Mouse (Mus musculus): ENCODE data around the gene Akr1e1. TPM values are rescaled to one million over a fixed set of nuclear protein-coding genes. Genes with fewer than 3 reads are reported as not detected.
A peak's percentile ranks its signal among the peaks of the same experiment; 100 is the strongest.
"Not testable (repeated sequence)": the region's sequence is repeated elsewhere in the genome, so short reads cannot be mapped to it uniquely, and the experiment has no call there.

The Akr1e1 gene
- total RNA-seq (2022), result 10 to 100 TPM; 19.4 to 21.2 (median 21.0) TPM

DNA sequence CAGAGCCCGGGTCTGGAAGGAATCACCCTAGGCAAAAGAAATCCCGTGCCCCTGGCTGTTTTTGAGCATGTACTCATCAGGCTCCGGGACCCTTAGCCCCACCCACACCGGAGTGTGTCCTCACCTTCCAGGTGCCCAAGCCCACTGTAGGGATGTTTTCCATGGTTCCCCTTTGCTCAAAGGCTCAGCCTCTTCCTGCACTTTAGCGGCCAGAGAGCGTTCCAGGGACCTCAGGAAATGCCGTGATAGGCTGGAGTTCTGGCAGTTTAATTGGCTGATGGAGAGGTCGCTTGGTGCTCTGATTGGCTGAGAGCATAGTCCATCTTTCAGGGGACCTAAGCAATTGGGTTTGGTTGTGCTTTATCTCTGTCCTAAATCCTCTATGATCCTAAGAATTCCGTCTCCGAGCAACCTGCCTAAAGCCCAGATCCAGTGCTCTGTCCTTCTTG, at the start of gene Akr1e1:
TSS of gene Akr1e1 (minus strand) at position 214 of the 449 bp plus-strand sequence.
- DNase-seq (ENCODE audit: low spot score), result peak; percentile 97

DNA sequence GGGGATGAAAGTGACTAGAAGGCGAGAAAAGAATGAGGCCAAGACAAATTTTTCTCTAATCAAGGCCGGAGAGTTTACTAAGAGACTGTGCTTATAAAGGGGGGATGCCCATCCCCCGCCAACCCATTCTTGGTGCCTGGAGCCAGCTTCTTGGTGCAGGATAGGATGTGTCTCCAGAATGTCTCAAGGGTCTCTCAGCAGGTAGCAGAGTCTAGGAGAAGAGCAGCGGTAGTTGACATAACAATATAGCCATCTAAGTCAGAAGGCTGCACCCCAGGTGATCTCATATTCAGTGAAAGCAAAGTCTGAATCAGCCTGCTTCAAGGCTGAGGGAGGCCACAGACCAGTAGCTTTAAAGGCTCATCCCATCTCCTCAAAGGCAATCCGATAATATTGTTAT, 49.4 kb upstream of the Akr1e1 start:
- DNase-seq (ENCODE audit: low spot score), result no peak

DNA sequence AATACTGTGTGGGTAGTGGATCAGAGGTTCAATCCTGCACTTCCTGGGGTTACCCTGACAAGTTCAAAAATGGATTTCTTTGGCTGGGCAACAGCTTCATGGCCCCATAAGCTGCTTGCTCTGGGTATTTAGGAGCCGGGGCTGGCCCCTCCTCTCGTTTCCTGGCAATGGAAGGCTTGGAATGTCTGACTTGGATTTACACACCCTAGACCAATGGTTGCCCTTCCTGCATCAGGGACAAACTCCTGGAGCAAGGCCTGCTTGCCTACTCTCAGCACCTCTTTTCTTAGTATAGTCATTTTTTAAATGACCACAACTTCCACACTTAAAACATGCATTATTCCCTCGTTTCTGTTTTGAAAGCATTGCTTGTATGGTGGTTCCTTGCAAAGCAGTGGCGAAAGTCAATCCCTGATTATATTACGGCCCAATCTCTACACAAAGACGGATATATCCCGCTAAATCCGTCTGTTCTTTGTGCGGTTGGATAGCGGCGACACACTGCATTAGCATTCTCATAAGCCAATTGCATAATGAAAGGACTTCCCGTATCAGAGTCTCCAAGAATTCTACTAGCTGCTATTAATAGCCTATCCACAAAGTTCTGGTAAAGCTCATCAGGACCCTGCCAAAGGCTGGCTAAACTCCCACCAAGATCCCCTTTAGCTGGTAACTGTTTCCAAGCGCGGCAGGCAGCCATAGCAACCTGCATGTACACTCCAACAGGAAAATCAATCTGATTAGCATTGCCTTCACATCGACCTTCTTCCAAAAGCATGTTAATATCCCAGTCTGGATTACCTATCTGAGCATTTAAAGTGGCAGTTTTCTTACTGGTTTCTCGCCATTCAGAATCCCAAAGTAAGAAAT, 47.5 kb upstream of the Akr1e1 start:
- no peak for DNase-seq (ENCODE audit: low spot score)

DNA sequence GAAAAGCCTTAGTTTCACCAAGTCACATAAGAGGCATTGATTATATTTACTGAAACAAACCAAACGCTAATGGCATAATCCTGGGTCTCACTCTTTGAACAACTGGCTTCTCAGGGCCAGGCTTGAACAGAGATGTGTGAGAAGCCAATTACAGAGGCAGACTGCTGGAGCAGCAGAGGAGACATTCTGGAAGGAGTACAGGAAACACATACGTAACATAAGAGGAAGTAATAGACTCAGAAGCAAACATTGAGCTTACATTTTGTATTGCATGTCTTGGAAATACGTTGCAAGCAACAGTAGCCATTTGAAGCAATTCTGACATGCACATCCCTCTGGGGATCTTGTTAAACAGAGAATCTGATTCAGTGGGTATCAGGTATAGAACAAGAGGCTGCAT, 41.2 kb upstream of the Akr1e1 start:
- DNase-seq (ENCODE audit: low spot score), result no peak

DNA sequence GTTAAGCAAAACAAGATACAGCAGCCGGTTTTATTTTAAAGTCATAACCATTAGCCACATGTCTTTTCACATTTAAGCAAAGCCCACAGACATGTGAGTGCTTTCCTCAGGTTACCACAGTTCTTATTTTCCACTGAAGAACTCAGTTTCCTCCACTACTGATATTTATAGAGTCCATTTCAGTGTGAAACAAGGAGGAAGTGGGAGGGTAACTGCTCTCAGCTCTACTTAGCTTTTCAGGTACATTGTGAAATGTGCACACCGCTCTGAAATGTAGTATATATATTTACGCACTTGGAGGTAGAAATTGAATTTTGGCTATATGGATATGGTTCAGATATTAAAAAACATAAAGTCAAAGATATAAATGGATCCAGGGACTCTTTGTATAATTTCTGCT, 36.3 kb upstream of the Akr1e1 start:
- DNase-seq (ENCODE audit: low spot score), result no peak

DNA sequence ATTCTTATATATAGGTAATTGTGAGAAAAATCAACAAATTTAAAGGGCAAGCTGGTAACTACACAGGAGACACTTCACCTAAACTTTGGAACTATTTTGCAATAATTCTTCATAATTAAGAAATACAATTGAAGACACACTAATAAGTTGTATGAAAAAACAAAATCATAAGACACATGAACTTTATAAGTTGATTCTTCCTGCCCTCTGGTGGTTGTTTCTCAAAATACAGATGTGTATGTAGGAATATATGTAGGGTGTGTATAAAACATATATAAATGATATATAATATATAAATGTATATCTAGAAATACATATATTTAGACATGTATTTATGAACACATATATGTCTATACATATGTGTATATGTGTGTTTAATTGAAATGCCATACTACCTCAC, 1.9 kb upstream of the Akr1e1 start:
- DNase-seq (ENCODE audit: low spot score), result no peak

DNA sequence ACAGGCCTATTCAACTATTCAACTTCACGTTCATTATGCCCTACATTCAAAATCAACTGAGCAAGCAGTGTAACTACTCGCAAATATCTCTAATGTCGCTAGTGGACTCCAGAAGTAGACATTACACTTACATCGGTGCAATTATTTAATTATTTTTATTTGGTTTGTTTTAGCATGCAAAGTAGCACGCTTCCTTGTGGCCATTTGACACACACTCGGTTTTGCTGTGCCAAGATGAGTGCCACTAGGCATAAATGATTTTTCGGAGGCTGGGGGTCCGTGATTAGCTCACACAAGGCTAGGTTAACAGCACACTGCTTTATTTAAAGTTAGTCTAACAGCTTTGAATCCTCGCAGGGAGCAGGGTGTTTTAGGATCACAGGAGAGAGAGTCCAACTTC, 444 bp downstream of the Akr1e1 start:
- no peak for DNase-seq (ENCODE audit: low spot score)

DNA sequence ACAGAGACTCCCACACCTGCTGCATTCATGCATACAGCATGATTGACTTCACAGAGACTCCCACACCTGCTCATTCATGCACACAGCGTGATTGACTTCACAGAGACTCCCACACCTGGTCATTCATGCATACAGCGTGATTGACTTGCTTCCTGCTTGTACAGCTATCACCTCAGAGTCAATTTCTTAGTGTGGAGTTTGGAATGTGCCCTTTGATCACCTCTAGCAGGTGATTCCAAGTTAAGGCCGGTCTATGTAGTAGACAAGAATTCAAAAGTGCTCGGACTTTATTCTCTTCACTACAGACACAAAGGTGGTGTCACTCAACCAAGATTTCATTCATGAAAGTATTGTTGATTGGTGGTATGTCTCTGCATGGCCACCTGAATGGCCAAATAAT, 2.2 kb downstream of the Akr1e1 start:
- no peak for DNase-seq (ENCODE audit: low spot score)

DNA sequence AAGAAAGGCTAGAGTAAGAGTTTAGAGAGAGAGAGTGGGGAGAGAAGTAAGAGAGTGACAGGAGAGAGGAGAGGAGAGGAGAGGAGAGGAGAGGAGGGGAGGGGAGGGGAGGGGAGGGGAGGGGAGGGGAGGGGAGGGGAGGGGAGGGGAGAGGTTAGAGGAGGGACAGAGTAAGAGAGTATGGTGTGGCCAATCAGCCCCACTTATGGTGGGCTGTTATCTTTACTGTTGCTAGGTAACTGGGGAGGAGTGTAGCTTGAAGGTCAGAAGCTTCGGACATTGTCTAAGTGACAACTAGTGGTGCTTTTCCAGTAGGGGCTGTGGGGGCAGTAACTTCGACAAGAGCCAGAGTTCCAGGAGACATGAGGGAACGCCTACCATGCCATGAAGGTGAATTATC, 5.5 kb downstream of the Akr1e1 start:
- DNase-seq (ENCODE audit: low spot score), result not testable (repeated sequence)

DNA sequence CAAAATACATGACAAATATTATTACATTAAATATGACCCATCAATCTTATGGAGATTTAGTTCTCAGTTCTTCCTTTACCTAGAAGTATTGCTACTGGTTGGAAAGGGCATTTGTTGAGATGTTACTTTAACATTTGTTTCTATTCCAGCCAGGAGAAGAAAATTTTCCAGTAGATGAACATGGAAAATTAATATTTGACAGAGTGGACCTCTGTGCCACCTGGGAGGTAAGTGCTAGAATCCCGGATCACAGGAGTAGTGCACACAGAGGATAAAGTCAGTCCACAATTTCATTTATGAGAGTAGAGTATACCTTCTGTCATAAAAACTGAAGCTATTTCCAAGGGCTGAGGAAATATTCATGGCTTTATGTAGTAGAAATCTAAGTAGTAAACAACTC, 32.1 kb downstream of the Akr1e1 start:
- DNase-seq (ENCODE audit: low spot score), result no peak

DNA sequence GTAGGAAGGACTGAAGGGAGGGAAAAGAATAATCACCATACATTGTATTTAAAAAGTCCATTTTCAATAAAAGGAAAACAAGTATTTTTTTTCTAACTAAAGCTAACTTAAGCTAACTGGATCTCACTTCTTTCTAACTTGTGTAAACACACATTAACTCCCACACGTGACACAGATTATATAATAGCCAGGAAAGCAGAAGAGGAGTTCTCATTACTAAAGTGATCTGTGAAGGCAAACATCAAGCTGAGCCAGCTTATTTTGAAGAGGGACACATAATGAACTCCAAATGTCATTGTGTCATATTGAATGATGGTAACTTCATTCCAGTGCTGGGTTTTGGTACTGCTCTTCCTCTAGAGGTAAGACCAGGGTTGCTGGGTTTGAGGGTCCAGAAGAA, 35.1 kb downstream of the Akr1e1 start, which contains the start of gene Akr1c21:
TSS of gene Akr1c21 (plus strand) at position 205 of the 400 bp plus-strand sequence.
- no peak for DNase-seq (ENCODE audit: low spot score)

DNA sequence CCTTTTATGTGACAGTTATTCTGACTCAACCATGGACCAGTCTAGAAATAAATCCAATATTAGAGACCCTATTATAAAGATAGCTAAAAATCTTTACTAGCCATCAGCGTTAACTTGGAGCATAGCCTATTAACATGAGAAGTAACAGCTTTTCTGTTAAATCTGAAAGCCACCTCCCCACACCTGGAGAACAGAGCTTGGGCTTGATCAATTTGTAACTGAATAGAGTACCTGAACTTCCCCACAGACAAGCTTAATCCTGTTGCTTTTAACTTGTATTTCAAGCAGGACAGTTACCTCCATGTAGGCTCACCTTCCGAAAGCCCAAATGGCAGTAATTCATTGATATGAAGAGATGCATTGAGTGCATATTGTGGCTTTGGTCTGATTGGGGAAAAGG, 43.0 kb downstream of the Akr1e1 start:
- no peak for DNase-seq (ENCODE audit: low spot score)

DNA sequence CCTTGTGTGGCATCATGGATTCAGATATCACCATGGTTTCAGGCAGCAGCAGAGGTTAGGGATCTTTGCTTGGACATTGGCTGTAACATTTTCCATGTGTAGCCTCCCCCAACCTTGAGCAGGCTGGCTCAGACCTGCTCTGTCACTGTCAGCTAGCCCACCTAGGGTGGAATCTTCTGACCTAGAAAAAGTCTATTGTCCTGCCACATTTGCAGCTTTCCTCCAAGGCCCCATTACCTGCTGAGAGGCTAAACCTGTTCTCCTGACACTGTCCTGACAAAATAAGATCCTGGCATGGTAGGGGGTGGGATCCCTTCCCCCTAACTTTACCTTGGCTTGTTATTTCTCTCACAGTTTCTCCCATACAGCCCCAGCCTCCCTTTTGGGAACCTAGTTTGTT, 48.5 kb downstream of the Akr1e1 start:
- no peak for DNase-seq (ENCODE audit: low spot score)

DNA sequence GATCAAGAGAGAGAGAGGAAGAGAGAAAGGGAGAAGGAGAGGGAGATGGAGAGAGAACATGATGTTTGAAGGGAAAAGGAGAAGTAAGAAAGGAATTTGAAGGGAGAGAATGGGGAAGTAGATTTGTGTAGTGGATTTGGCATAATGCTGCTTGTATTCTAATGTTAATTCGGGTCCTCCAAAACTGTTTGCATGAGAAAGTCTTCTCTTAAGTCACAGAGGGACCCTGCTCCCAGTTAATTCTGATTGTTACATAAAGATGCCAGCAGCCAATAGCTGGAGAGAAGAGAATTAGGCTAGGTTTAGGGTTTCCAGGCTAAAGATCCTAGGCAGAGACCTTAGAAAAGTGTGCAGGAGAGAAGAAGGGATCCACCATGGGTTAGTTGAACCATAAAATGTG, 49.8 kb downstream of the Akr1e1 start:
- no peak for DNase-seq (ENCODE audit: low spot score)

Other genes starting within 250 kb of the Akr1e1 start
- gene Akr1c6, start 174.9 kb downstream of the Akr1e1 start, total RNA-seq (2022), result not detected
- gene Akr1c20, start 85.8 kb downstream of the Akr1e1 start, total RNA-seq (2022), result not detected
- gene Akr1c21, start 35.1 kb downstream of the Akr1e1 start, total RNA-seq (2022), result not detected